Mouse (Mus musculus): ENCODE data around the gene Epha2. TPM values are rescaled to one million over a fixed set of nuclear protein-coding genes. Genes with fewer than 3 reads are reported as not detected.

The Epha2 gene
- 2.1 TPM in 2 replicates for polyA plus RNA-seq (2016; fragmentation: Nextera tagmentation; extraction: Ambion mirVana)

GRCm38 (mm10) chr4:141301116-141301553 is at the start of gene Epha2:
Epha2 (plus strand) TSS chr4:141301240.
- peak; percentile 35; the same call in 1 of the 2 replicates for ATAC-seq
- 1% methylated on average over 28 of the region's 35 CpGs for WGBS (ENCODE audit: insufficient replicate concordance)
- H3K4me2 ChIP-seq, result peak within 1 kb of the TSS; percentile 61
- no peaks in the 10 kb centered on the region for H3K36me3 ChIP-seq
- H3K27me3 ChIP-seq (replicated peaks), result peaks cover 85% of the 10 kb centered on the region
- no peaks in the 10 kb centered on the region for H3K9me3 ChIP-seq (replicated peaks)
- H3K4me3 ChIP-seq, result peak within 1 kb of the TSS; percentile 59
- peaks cover 21% of the 10 kb centered on the region for H3K4me1 ChIP-seq
- no peak within 1 kb of the TSS for H3K27ac ChIP-seq
- H3K9ac ChIP-seq, result peak within 1 kb of the TSS; percentile 64

- Histone ChIP-seq H3K27me3 (replicated peaks) (peaks cover 46% of the 10 kb centered on the region), H3K9me3 (replicated peaks) (no peaks in the 10 kb centered on the region), H3K27ac (no peak overlapping the region), H3K4me2 (no peak overlapping the region), H3K9ac (no peak overlapping the region), H3K4me1 (peaks cover 10% of the 10 kb centered on the region), H3K4me3 (no peak overlapping the region), H3K36me3 (no peaks in the 10 kb centered on the region)
- no peak for ATAC-seq
- WGBS (ENCODE audit: insufficient replicate concordance), result 32% methylated on average over 2 of the region's 2 CpGs
These were observed 48.4 kb upstream of the Epha2 start for GRCm38 (mm10) chr4:141252641-141253040.

- H3K4me1 ChIP-seq, result no peaks in the 10 kb centered on the region
- 71% methylated on average over 16 of the region's 16 CpGs for WGBS (ENCODE audit: insufficient replicate concordance)
- no peaks in the 10 kb centered on the region for H3K9me3 ChIP-seq (replicated peaks)
- no peak for ATAC-seq
- H3K4me2 ChIP-seq, result no peak overlapping the region
- H3K4me3 ChIP-seq, result no peak overlapping the region
- H3K27ac ChIP-seq, result no peak overlapping the region
- H3K9ac ChIP-seq, result no peak overlapping the region
- no peaks in the 10 kb centered on the region for H3K36me3 ChIP-seq
- H3K27me3 ChIP-seq (replicated peaks), result peaks cover 31% of the 10 kb centered on the region
These were observed 46.8 kb upstream of the Epha2 start for GRCm38 (mm10) chr4:141254234-141254633.

GRCm38 (mm10) chr4:141257440-141257839 is 43.6 kb upstream of the Epha2 start:
- peaks cover 11% of the 10 kb centered on the region for H3K9me3 ChIP-seq (replicated peaks)
- H3K4me2 ChIP-seq, result no peak overlapping the region
- WGBS (ENCODE audit: insufficient replicate concordance), result 57% methylated on average over 5 of the region's 5 CpGs
- ATAC-seq, result no peak
- no peak overlapping the region for H3K4me3 ChIP-seq
- no peaks in the 10 kb centered on the region for H3K36me3 ChIP-seq
- H3K27ac ChIP-seq, result no peak overlapping the region
- peaks cover 5% of the 10 kb centered on the region; the same call in 1 of the 2 replicates for H3K27me3 ChIP-seq (replicated peaks)
- H3K4me1 ChIP-seq, result no peaks in the 10 kb centered on the region
- H3K9ac ChIP-seq, result no peak overlapping the region

GRCm38 (mm10) chr4:141259413-141259812 is 41.6 kb upstream of the Epha2 start:
- H3K4me2 ChIP-seq, result no peak overlapping the region
- H3K4me1 ChIP-seq, result no peaks in the 10 kb centered on the region
- ATAC-seq, result no peak
- no peaks in the 10 kb centered on the region; the same call in 1 of the 2 replicates for H3K27me3 ChIP-seq (replicated peaks)
- no peaks in the 10 kb centered on the region for H3K36me3 ChIP-seq
- no peak overlapping the region for H3K4me3 ChIP-seq
- H3K9me3 ChIP-seq (replicated peaks), result peaks cover 11% of the 10 kb centered on the region
- 65% methylated on average over 12 of the region's 12 CpGs for WGBS (ENCODE audit: insufficient replicate concordance)
- no peak overlapping the region for H3K27ac ChIP-seq
- no peak overlapping the region for H3K9ac ChIP-seq

GRCm38 (mm10) chr4:141260007-141260723 is 40.9 kb upstream of the Epha2 start:
- H3K27me3 ChIP-seq (replicated peaks), result no peaks in the 10 kb centered on the region; the same call in 1 of the 2 replicates
- 66% methylated on average over 16 of the region's 16 CpGs for WGBS (ENCODE audit: insufficient replicate concordance)
- H3K9me3 ChIP-seq (replicated peaks), result peaks cover 11% of the 10 kb centered on the region
- no peak overlapping the region for H3K4me3 ChIP-seq
- H3K9ac ChIP-seq, result no peak overlapping the region
- no peak for ATAC-seq
- no peaks in the 10 kb centered on the region for H3K36me3 ChIP-seq
- no peaks in the 10 kb centered on the region for H3K4me1 ChIP-seq
- H3K27ac ChIP-seq, result no peak overlapping the region
- no peak overlapping the region for H3K4me2 ChIP-seq

GRCm38 (mm10) chr4:141262906-141263637 is 38.0 kb upstream of the Epha2 start:
- Histone ChIP-seq H3K27ac (no peak overlapping the region), H3K4me3 (no peak overlapping the region), H3K9ac (no peak overlapping the region), H3K36me3 (no peaks in the 10 kb centered on the region), H3K4me1 (no peaks in the 10 kb centered on the region), H3K27me3 (replicated peaks) (no peaks in the 10 kb centered on the region), H3K9me3 (replicated peaks) (peaks cover 11% of the 10 kb centered on the region), H3K4me2 (no peak overlapping the region)
- no peak for ATAC-seq
- 59% methylated on average over 10 of the region's 10 CpGs for WGBS (ENCODE audit: insufficient replicate concordance)

- Histone ChIP-seq H3K36me3 (no peaks in the 10 kb centered on the region), H3K9me3 (replicated peaks) (peaks cover 7% of the 10 kb centered on the region), H3K4me3 (no peak overlapping the region), H3K9ac (no peak overlapping the region), H3K27me3 (replicated peaks) (peaks cover under 1% of the 10 kb centered on the region; the same call in 1 of the 2 replicates), H3K27ac (no peak overlapping the region), H3K4me2 (no peak overlapping the region), H3K4me1 (no peaks in the 10 kb centered on the region)
- 76% methylated on average over 3 of the region's 3 CpGs for WGBS (ENCODE audit: insufficient replicate concordance)
- no peak for ATAC-seq
These were observed 34.9 kb upstream of the Epha2 start for GRCm38 (mm10) chr4:141265979-141266637.

GRCm38 (mm10) chr4:141267250-141267649 is 33.8 kb upstream of the Epha2 start:
- Histone ChIP-seq H3K4me3 (no peak overlapping the region), H3K27me3 (replicated peaks) (peaks cover 12% of the 10 kb centered on the region), H3K36me3 (no peaks in the 10 kb centered on the region), H3K9ac (no peak overlapping the region), H3K27ac (no peak overlapping the region), H3K4me2 (no peak overlapping the region), H3K4me1 (no peaks in the 10 kb centered on the region), H3K9me3 (replicated peaks) (no peaks in the 10 kb centered on the region)
- 60% methylated on average over 3 of the region's 3 CpGs for WGBS (ENCODE audit: insufficient replicate concordance)
- ATAC-seq, result no peak

- H3K27me3 ChIP-seq (replicated peaks), result peaks cover 18% of the 10 kb centered on the region
- H3K4me2 ChIP-seq, result no peak overlapping the region
- no peak for ATAC-seq
- no peak overlapping the region for H3K27ac ChIP-seq
- no peak overlapping the region for H3K9ac ChIP-seq
- H3K36me3 ChIP-seq, result no peaks in the 10 kb centered on the region
- no peak overlapping the region for H3K4me3 ChIP-seq
- H3K9me3 ChIP-seq (replicated peaks), result no peaks in the 10 kb centered on the region
- H3K4me1 ChIP-seq, result no peaks in the 10 kb centered on the region
- WGBS (ENCODE audit: insufficient replicate concordance), result 37% methylated on average over 9 of the region's 9 CpGs
These were observed 33.2 kb upstream of the Epha2 start for GRCm38 (mm10) chr4:141267837-141268236.

- 0 out of 2 replicates have a peak, but pooled peaks cover 1% of the 10 kb centered on the region for H3K4me1 ChIP-seq
- WGBS (ENCODE audit: insufficient replicate concordance), result 59% methylated on average over 4 of the region's 4 CpGs
- no peak overlapping the region for H3K27ac ChIP-seq
These were observed 32.7 kb upstream of the Epha2 start for GRCm38 (mm10) chr4:141268350-141268749.

GRCm38 (mm10) chr4:141269080-141269479 is 32.0 kb upstream of the Epha2 start:
- H3K9me3 ChIP-seq (replicated peaks), result no peaks in the 10 kb centered on the region
- no peak overlapping the region for H3K4me3 ChIP-seq
- H3K36me3 ChIP-seq, result no peaks in the 10 kb centered on the region
- no peak overlapping the region for H3K9ac ChIP-seq
- peaks cover 30% of the 10 kb centered on the region for H3K27me3 ChIP-seq (replicated peaks)
- no peak overlapping the region for H3K27ac ChIP-seq
- ATAC-seq, result no peak
- H3K4me1 ChIP-seq, result 0 out of 2 replicates have a peak, but pooled peaks cover 4% of the 10 kb centered on the region
- 44% methylated on average over 6 of the region's 6 CpGs for WGBS (ENCODE audit: insufficient replicate concordance)
- H3K4me2 ChIP-seq, result no peak overlapping the region

More at GRCm38 (mm10) chr4:141268350-141268749, 32.7 kb upstream of the Epha2 start:
- Histone ChIP-seq H3K9me3 (replicated peaks) (no peaks in the 10 kb centered on the region), H3K4me2 (no peak overlapping the region), H3K4me3 (no peak overlapping the region), H3K9ac (no peak overlapping the region), H3K27me3 (replicated peaks) (peaks cover 23% of the 10 kb centered on the region), H3K36me3 (no peaks in the 10 kb centered on the region)
- ATAC-seq, result no peak
